Mouse (Mus musculus) liver, embryonic 11.5 days (tissue): Measurements from ENCODE around the gene Pno1. TPM values are rescaled to one million over a fixed set of nuclear protein-coding genes. Genes with fewer than 3 reads are reported as not detected.

Experiments
- ATAC-seq: fragments of 200-750 bp; cut with Nextera tagmentation; replicated peaks from 2 replicates; pipeline ENCODE4 v1.8.0; 2017; ENCODE audit warnings: moderate number of reproducible peaks, mild to moderate bottlenecking, moderate TSS enrichment, moderate library complexity; ENCODE audit not compliant: low FRiP score
- DNase-seq: peaks from one replicate; pipeline ENCODE4 v3.0.0-alpha.2; 2017; ENCODE audit warnings: low spot score
- H3K27ac ChIP-seq: fragments of 300-500 bp; sonication (generic); 2 replicates; pipeline ENCODE4 v1.5.1; 2014; ENCODE audit warnings: mild to moderate bottlenecking, low read depth, low read length, control low read depth
- H3K27me3 ChIP-seq: fragments of 300-500 bp; sonication (generic); replicated peaks from 2 replicates; pipeline ENCODE4 v1.6.1; 2014; ENCODE audit warnings: low read length, mixed read lengths; ENCODE audit not compliant: control insufficient read depth, insufficient read depth
- H3K36me3 ChIP-seq: fragments of 300-500 bp; sonication (generic); 2 replicates; pipeline ENCODE4 v1.6.1; 2014; ENCODE audit warnings: mild to moderate bottlenecking, low read length, moderate library complexity, mixed read lengths; ENCODE audit not compliant: control insufficient read depth, insufficient read depth
- H3K4me1 ChIP-seq: fragments of 300-500 bp; sonication (generic); replicated peaks from 2 replicates; pipeline ENCODE4 v1.6.1; 2014; ENCODE audit warnings: low read length, mixed read lengths; ENCODE audit not compliant: control insufficient read depth, insufficient read depth
- H3K4me2 ChIP-seq: fragments of 300-500 bp; sonication (generic); 2 replicates; pipeline ENCODE4 v1.6.1; 2014; ENCODE audit warnings: mild to moderate bottlenecking, control low read depth, moderate library complexity
- H3K4me3 ChIP-seq: fragments of 300-500 bp; sonication (generic); 2 replicates; pipeline ENCODE4 v1.5.1; 2014; ENCODE audit warnings: low read depth, low read length, control low read depth
- H3K9ac ChIP-seq: fragments of 300-500 bp; sonication (generic); 2 replicates; pipeline ENCODE4 v1.6.1; 2014; ENCODE audit warnings: low read depth, low read length, control low read depth
- H3K9me3 ChIP-seq: fragments of 300-500 bp; sonication (generic); 2 replicates; pipeline ENCODE4 v1.6.1; 2016; ENCODE audit warnings: low read length, inconsistent platforms, mixed read lengths; ENCODE audit not compliant: control insufficient read depth
- WGBS: fragments of 180-500 bp; shearing (Covaris S2); extraction: QIAGEN DNeasy Blood & Tissue Kit; methylation state at CpG from one replicate; pipeline ENCODE4 v1.1.7; 2014; 5-methylcytosine and 5-hydroxymethylcytosine counted together
- polyA plus RNA-seq: library from polyadenylated mRNA; unstranded; fragments of >200 nt; fragmentation: Nextera tagmentation; extraction: Ambion mirVana; gene quantifications from 2 replicates; pipeline ENCODE4 v1.2.1, GENCODE M21; 2014

Pno1 gene
- polyA plus RNA-seq, 1 experiment from 2014 or later, result 124 TPM

- WGBS, result 93% methylated on average over 8 of the region's 8 CpGs
- ATAC-seq (no peak), DNase-seq (no peak)
- H3K9ac ChIP-seq, result no peak overlapping the region
- no peaks in the 10 kb centered on the region for H3K4me1 ChIP-seq
- no peaks in the 10 kb centered on the region for H3K27me3 ChIP-seq
- H3K36me3 ChIP-seq, result peaks cover 8% of the 10 kb centered on the region; the same call in 1 of the 2 replicates
- H3K9me3 ChIP-seq, result no peaks in the 10 kb centered on the region
- H3K27ac ChIP-seq, result no peak overlapping the region
- H3K4me2 ChIP-seq, result no peak overlapping the region
- no peak overlapping the region for H3K4me3 ChIP-seq
Measured at GRCm38 (mm10) chr11:17221126-17221525, 9.8 kb upstream of the Pno1 start.

- no peak overlapping the region for H3K27ac ChIP-seq
- peaks cover 11% of the 10 kb centered on the region for H3K4me1 ChIP-seq
- DNase-seq, result no peak
- H3K9ac ChIP-seq, result no peak overlapping the region
- H3K4me3 ChIP-seq, result no peak overlapping the region
- 88% methylated on average over 3 of the region's 3 CpGs for WGBS
- no peaks in the 10 kb centered on the region for H3K9me3 ChIP-seq
- no peaks in the 10 kb centered on the region for H3K27me3 ChIP-seq
- no peak for ATAC-seq
- no peak overlapping the region for H3K4me2 ChIP-seq
- H3K36me3 ChIP-seq, result peaks cover under 1% of the 10 kb centered on the region; the same call in 1 of the 2 replicates
Measured at GRCm38 (mm10) chr11:17215475-17215874, 4.1 kb upstream of the Pno1 start.

GRCm38 (mm10) chr11:17212903-17213509 lies 1.6 kb upstream of the Pno1 start:
- ATAC-seq, result peak; percentile 33

DNA sequence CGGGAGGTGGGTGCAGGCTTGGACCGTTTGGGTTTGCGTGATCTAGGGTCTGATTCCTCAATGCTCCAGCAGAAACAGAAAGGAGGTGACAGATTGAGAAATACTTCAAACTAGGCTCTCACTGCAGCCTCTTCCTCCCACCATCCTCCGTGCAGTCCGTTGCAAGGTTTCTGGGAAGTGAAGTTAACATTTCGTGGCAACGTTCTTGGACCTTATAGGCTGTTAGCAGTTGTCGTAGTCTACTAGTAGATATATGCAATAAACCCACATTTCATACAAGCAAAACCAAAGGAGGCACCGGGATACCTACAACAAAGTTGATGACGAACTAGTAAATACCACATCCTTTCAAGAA lies 750 bp upstream of the Pno1 start:
- H3K27ac ChIP-seq, result peak overlapping the region; percentile 63; the same call in 1 of the 2 replicates
- DNase-seq (no peak), ATAC-seq (peak; percentile 26)
- peaks cover 13% of the 10 kb centered on the region; the same call in 1 of the 2 replicates for H3K36me3 ChIP-seq
- no peaks in the 10 kb centered on the region for H3K9me3 ChIP-seq
- H3K27me3 ChIP-seq, result no peaks in the 10 kb centered on the region
- peak overlapping the region; percentile 65 for H3K4me2 ChIP-seq
- WGBS, result 1% methylated on average over 10 of the region's 10 CpGs
- peak overlapping the region; percentile 80 for H3K4me3 ChIP-seq
- H3K9ac ChIP-seq, result peak overlapping the region; percentile 88
- peaks cover 11% of the 10 kb centered on the region for H3K4me1 ChIP-seq

More at GRCm38 (mm10) chr11:17212903-17213509, 1.6 kb upstream of the Pno1 start:
- Histone ChIP-seq H3K36me3 (peaks cover 10% of the 10 kb centered on the region; the same call in 1 of the 2 replicates), H3K4me3 (peak overlapping the region; percentile 80), H3K4me2 (peak overlapping the region; percentile 65), H3K4me1 (peaks cover 11% of the 10 kb centered on the region), H3K27me3 (no peaks in the 10 kb centered on the region), H3K27ac (peak overlapping the region; percentile 6; the same call in 1 of the 2 replicates), H3K9me3 (no peaks in the 10 kb centered on the region), H3K9ac (peak overlapping the region; percentile 30)
- DNase-seq, result no peak
- WGBS, result 40% methylated on average over 5 of the region's 5 CpGs

- no peak overlapping the region for H3K9ac ChIP-seq
- H3K27ac ChIP-seq, result no peak overlapping the region
- H3K4me1 ChIP-seq, result no peaks in the 10 kb centered on the region
- peaks cover 14% of the 10 kb centered on the region; the same call in 1 of the 2 replicates for H3K36me3 ChIP-seq
- 84% methylated on average over 6 of the region's 6 CpGs for WGBS
- no peaks in the 10 kb centered on the region for H3K27me3 ChIP-seq
- H3K4me3 ChIP-seq, result no peak overlapping the region
- no peak for DNase-seq
- H3K4me2 ChIP-seq, result no peak overlapping the region
- no peaks in the 10 kb centered on the region for H3K9me3 ChIP-seq
- no peak for ATAC-seq
Measured at GRCm38 (mm10) chr11:17202481-17202880, 8.9 kb downstream of the Pno1 start.

DNA sequence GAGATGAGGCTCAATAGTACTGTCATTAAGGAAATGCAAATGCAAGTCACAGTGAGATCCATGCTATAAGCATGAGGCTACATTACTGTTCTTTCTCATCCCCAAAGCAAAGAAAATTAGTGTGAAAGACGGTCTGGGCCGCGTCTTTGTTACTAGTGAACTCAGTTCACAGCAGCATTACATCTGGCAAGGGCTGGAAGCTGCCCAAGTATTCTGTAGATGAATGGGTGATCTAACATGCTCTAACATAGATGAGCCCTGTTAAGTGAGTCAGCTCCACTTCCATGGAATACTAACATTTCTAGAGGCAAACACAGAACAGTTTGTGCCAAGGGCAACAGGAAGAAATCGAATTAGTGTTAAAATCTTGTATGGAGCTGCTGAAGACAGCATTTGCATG lies 10.4 kb downstream of the Pno1 start:
- Histone ChIP-seq H3K27me3 (no peaks in the 10 kb centered on the region), H3K27ac (no peak overlapping the region), H3K36me3 (peaks cover 8% of the 10 kb centered on the region; the same call in 1 of the 2 replicates), H3K4me2 (no peak overlapping the region), H3K4me1 (no peaks in the 10 kb centered on the region), H3K4me3 (no peak overlapping the region), H3K9me3 (no peaks in the 10 kb centered on the region), H3K9ac (no peak overlapping the region)
- no peak for DNase-seq
- ATAC-seq, result no peak
- 93% methylated on average over 4 of the region's 4 CpGs for WGBS

DNA sequence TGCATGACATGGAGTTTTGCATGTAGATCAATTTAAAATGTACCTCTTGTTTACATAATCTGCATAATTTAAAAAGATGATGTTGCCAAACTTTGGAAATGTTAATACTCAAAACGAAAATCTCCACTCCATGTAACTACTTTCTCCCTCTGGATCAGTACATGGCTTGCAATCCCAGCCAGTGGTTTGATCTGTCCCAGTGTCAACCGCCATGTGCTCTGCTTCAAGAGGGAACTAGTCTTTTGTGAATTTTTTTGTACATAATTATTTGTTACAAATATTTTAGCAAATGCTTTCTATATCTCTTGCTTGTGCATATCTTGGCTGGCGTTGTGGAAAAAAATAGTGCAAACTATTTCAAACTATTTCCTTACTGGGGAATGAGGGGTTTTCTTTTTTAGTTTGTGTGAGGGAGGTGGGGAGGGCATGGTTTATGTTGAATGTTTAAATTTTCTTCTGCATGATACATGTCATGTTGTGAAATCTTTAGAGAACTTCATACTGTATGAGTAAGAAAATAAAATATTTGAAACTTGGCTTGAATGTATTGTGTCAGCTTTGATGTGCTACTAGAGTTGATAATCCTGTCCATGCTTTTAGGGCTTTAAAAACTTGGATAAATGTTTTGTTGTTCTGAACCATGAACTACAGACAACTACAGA lies 11.4 kb downstream of the Pno1 start:
- 87% methylated on average over 3 of the region's 3 CpGs for WGBS
- no peak overlapping the region for H3K9ac ChIP-seq
- DNase-seq (no peak), ATAC-seq (no peak)
- H3K4me2 ChIP-seq, result no peak overlapping the region
- H3K4me1 ChIP-seq, result no peaks in the 10 kb centered on the region
- H3K4me3 ChIP-seq, result no peak overlapping the region
- H3K36me3 ChIP-seq, result peaks cover 14% of the 10 kb centered on the region; the same call in 1 of the 2 replicates
- no peaks in the 10 kb centered on the region for H3K9me3 ChIP-seq
- no peaks in the 10 kb centered on the region for H3K27me3 ChIP-seq
- no peak overlapping the region for H3K27ac ChIP-seq

GRCm38 (mm10) chr11:17199170-17199569 lies 12.2 kb downstream of the Pno1 start:
- H3K27me3 ChIP-seq, result no peaks in the 10 kb centered on the region
- no peak overlapping the region for H3K4me3 ChIP-seq
- ATAC-seq, result no peak
- no peaks in the 10 kb centered on the region for H3K4me1 ChIP-seq
- no peak overlapping the region for H3K9ac ChIP-seq
- no peak for DNase-seq
- no peak overlapping the region for H3K4me2 ChIP-seq
- H3K9me3 ChIP-seq, result no peaks in the 10 kb centered on the region
- no peak overlapping the region for H3K27ac ChIP-seq
- WGBS, result 83% methylated on average over 5 of the region's 5 CpGs
- H3K36me3 ChIP-seq, result peaks cover 16% of the 10 kb centered on the region; the same call in 1 of the 2 replicates
